Mouse (Mus musculus): ENCODE measurements at regions not wholly inside any gene's neighbourhood (a gene's known extent, or its start where the extent isn't known, plus 50 kb on each side); places are given as distances from the start of the nearest gene placed in this dataset.

DNA sequence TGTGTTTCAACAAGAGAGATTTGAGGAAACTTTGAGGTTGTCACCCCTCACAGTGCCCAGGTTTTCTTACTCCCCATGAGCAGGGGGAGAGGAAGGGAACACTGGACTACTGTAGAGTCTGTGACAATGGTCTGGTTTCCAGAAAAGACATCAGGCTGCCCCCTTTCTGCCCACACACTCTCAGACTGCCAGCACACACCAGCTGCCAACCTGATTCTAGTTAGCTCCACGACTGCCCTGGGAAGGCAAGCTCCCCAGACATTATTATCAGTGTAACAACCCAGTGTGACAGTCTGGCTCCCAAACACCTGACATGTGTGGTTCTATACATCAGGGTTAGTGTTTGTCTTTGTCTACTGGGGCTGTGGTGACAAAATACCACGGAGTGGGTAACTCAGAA is 172.5 kb downstream of the Trim29 start:
- TF ChIP-seq CTCF (IDR thresholded peaks at IDR 0.05; ENCODE audit: extremely low read depth, insufficient read length, insufficient replicate concordance, low read depth, low read length): no peak
- TF ChIP-seq POLR2A (IDR thresholded peaks at IDR 0.05; ENCODE audit: low read depth, low read length): no peak

All from small intestine, adult 2 months (tissue).